Mouse (Mus musculus) adrenal gland, adult 18-20 months (tissue): ENCODE results near the gene Tex26. TPM values are rescaled to one million over a fixed set of nuclear protein-coding genes. Genes with fewer than 3 reads are reported as not detected.

Source experiments
- DNase-seq, 2 experiments: peaks; one replicate each; pipeline ENCODE4 v3.0.0; 2021 to 2022; ENCODE audit warnings: low spot score in 2 of 2
- total RNA-seq, 2 experiments: library from RNA; stranded (reverse); gene quantifications; 1 replicate in 1 of 2; 2 replicates in 1 of 2; pipeline ENCODE4 v1.2.3; 2021

Gene Tex26
- total RNA-seq, 2 experiments from 2014 or later: not detected

- DNase-seq: no peak
Measured at GRCm38 (mm10) chr5:149485447-149485846, 46.0 kb downstream of the Tex26 start.

GRCm38 (mm10) chr5:149488360-149489021 is 49.0 kb downstream of the Tex26 start:
- peak; percentile 39 to 60 for DNase-seq

DNA sequence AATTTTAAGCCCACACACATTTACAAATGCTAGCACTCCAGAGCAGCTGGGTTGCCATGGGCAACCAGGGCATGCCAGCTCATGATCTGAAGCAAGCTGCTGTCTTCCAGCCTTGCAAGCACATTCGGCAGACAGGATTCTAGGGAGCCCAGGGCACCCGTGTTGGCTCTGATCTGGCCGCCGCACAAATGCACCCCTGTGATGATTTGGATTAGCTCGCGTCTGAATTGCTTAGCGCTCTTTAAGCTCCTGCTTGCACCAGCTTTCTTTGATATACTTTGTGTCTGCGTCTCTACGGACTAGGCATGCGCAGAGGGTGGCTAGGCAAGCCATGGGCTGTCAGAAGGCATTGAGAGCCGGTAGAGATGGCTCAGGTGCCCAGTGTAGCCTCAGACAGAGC is 49.7 kb downstream of the Tex26 start:
- no peak for DNase-seq

DNA sequence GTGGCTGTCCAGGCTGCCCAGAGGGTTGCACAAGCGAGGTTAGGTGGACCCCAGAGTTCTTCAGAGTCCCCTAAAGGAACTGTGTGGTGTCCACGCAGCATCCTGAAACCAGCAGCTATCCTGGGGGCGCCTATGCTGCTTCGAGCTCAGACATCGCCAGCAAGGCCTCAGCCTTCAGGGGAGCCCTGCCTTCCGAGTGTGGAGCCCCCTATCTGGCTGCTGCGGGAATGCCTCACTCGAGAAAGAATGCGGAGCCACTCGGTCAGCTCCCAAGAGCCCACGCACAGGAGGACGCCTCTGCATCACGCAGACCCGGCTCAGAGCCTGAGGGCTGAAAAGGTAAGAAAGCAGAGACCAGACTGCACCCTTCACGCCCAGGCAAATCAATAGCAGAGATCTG is 50.8 kb downstream of the Tex26 start:
- no peak for DNase-seq

GRCm38 (mm10) chr5:149495655-149496054 is 56.2 kb downstream of the Tex26 start:
- DNase-seq: no peak

- no peak for DNase-seq
Measured at GRCm38 (mm10) chr5:149496401-149497066, 57.1 kb downstream of the Tex26 start.

DNA sequence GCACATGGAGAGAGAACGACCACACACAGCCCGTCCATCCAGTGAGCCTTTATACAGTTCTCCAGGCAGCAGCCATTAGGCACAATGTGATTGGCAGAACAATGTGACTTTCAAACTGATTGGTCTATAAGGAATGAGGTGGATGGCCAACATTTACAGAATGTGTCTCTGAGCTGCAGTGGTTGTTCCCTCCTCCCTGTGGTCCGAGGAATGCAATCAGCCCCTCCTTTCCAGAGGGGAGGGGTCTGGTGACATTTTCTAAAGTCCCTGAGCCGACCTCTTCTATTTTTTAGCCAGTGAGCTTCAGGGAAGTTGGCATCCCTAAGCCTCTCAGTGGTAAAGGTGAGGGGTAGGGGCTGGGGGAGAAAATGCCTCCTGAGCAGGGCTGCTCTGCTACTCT is 60.5 kb downstream of the Tex26 start:
- no peak for DNase-seq

- no peak for DNase-seq
Measured at GRCm38 (mm10) chr5:149503423-149504175, 64.1 kb downstream of the Tex26 start.

DNA sequence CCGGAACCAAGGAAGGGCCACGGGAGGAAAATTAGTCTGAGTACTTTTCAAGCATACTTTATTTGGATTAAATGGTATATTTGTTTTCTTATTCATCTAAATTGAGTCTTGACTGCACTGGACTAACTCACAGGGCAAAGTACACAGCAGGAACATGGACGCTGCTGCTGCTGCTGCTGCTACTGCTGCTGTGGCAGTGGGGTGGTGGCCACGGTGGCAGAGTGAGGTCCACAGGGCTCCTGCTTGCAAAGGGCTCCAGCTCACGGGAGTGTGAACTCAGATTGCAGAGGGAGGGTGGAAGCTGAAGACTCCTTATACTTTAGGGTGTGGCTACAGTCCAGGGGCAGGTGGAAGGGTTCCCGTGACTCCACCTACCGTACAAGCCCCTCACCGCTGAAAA is 65.5 kb downstream of the Tex26 start:
- no peak for DNase-seq

GRCm38 (mm10) chr5:149506033-149506432 is 66.6 kb downstream of the Tex26 start:
- DNase-seq: no peak

- no peak for DNase-seq
Measured at GRCm38 (mm10) chr5:149508094-149509029, 68.9 kb downstream of the Tex26 start.

DNA sequence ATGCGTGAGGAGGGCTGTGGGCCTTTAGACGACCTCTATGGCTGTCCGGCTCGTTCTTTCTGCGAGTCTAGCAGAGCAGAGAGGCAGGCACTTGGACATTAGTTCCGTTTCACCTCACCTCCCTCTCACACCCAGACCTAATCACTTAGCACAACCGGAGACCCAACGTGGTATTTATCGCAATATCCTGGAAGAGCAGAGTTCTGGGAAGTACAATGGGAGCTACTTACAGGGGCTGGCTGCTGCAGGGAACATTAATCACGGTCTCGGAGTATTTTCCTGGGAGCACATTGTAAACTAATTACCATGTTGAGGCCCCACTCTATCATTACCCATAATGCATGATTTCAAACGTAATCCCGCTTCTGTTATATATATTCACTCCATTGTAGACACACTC is 70.9 kb downstream of the Tex26 start:
- no peak for DNase-seq

- DNase-seq: no peak
Measured at GRCm38 (mm10) chr5:149512695-149513094, 73.2 kb downstream of the Tex26 start.

- DNase-seq: no peak
Measured at GRCm38 (mm10) chr5:149513438-149514086, 74.1 kb downstream of the Tex26 start.

- DNase-seq: peak; percentile 37 to 42
Measured at GRCm38 (mm10) chr5:149514087-149514671, 74.7 kb downstream of the Tex26 start.

- no peak for DNase-seq
Measured at GRCm38 (mm10) chr5:149514890-149515289, 75.4 kb downstream of the Tex26 start.

DNA sequence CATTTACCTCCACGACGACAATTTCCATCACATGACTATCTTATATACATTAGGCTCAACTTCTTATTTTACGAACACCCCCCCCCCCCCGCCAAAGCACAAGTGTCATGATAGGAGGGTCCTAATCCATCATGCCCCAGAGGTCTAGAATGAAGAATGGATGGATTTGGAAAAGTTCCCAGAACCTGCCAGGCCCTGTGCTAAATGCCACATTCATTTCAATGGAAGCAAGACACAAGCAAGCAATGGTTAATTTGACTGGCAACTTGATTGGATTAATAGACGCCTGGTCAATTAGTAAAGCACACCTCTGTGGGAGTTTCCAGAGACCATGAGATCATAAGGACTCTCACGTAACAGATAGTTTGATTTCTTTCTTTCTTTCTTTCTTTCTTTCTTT is 77.7 kb downstream of the Tex26 start:
- DNase-seq: no peak
